Mouse (Mus musculus): ENCODE results near the gene Gm5114. TPM values are rescaled to one million over a fixed set of nuclear protein-coding genes. Genes with fewer than 3 reads are reported as not detected.

Gene Gm5114
- polyA plus RNA-seq, 2 experiments: not detected

DNA sequence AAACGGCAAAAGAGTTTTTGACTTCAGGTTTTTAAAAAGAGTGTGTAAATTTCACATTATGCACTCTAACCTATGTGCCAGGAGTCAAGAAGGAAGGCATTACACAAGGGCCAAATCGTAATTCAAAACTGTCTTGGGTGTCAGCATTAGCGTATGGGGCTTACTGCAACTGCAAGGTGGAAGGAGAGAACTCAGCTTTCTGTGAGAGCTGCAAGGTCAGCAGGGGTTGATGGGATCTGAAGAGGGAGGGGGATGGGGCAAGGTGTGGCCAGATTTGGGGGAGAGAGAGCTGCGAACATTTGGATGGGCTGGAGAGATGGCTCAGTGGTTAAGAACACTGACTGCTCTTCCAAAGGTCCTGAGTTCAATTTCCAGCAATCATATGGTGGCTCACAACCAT is 27.4 kb upstream of the Gm5114 start:
- H3K27ac ChIP-seq (replicated peaks; ENCODE audit: low read depth, low read length): no peak overlapping the region
- H3K36me3 ChIP-seq (ENCODE audit: control insufficient read depth, insufficient read depth, low read length): no peaks in the 10 kb centered on the region
- no peak overlapping the region for H3K9ac ChIP-seq (ENCODE audit: low read depth, low read length, severe bottlenecking)
- H3K9me3 ChIP-seq (ENCODE audit: control insufficient read depth, low read length): no peaks in the 10 kb centered on the region
- H3K4me1 ChIP-seq (ENCODE audit: control insufficient read depth, insufficient read depth, low read length): no peaks in the 10 kb centered on the region
- no peak for DNase-seq (ENCODE audit: low spot score)
- H3K4me3 ChIP-seq (replicated peaks; ENCODE audit: low read length): no peak overlapping the region
- H3K4me2 ChIP-seq (replicated peaks; ENCODE audit: low read depth, low read length, severe bottlenecking): no peak overlapping the region
- TF ChIP-seq POLR2A (IDR thresholded peaks at IDR 0.05; ENCODE audit: borderline replicate concordance, extremely low read depth, insufficient read depth, insufficient read length): no peak
- WGBS: 66% methylated on average over 4 of the region's 4 CpGs
- H3K27me3 ChIP-seq (ENCODE audit: control insufficient read depth, insufficient read depth, low read length): no peaks in the 10 kb centered on the region
- ATAC-seq (ENCODE audit: low FRiP score, low read depth): no peak

Small RNA genes lying within 50 kb of the gene (microRNA-seq; reads per million reads assigned to microRNA genes)
- gene Gm27437: not detected

Other genes starting within 250 kb of the Gm5114 start
- gene Zfp619, start 104.6 kb upstream of the Gm5114 start, polyA plus RNA-seq (2012; rRNA removed): 1.9 and 2.1 TPM in 2 replicates
- 2.7 and 3.0 TPM in 2 replicates for gene Zfp619, start 104.6 kb upstream of the Gm5114 start, polyA plus RNA-seq (2014; fragmentation: Nextera tagmentation; extraction: Ambion mirVana)

All from limb, embryonic 14.5 days (tissue).